In genomic region chr1:39521326-39521725, GRCm38 (mm10) we compare ENCODE assay signal across 28 mouse cellular contexts.
"Had no signal": no experiment of that assay in that cellular context is flagged by ENCODE, and none has a peak within 500 bp of the region (broad histone marks: within the 10 kb centered on the region; RNA-seq: fewer than 3 reads in every experiment).

No protein-coding gene starts in this region.

- H3K27me3 ChIP-seq: embryonic facial prominence, embryonic 12.5 days; embryonic facial prominence, embryonic 13.5 days; embryonic facial prominence, embryonic 15.5 days; forebrain, embryonic 12.5 days; forebrain, embryonic 13.5 days; forebrain, embryonic 15.5 days; heart, embryonic 12.5 days had no signal

- ATAC-seq: forebrain, embryonic 13.5 days; forebrain, embryonic 15.5 days; forebrain, embryonic 16.5 days; forebrain, postnatal 0 days had no signal

- H3K4me3 ChIP-seq: embryonic facial prominence, embryonic 10.5 days; embryonic facial prominence, embryonic 12.5 days; embryonic facial prominence, embryonic 13.5 days; embryonic facial prominence, embryonic 15.5 days; erythroblast, embryonic 14.5 days; forebrain, embryonic 10.5 days; forebrain, embryonic 12.5 days; forebrain, embryonic 13.5 days; forebrain, embryonic 15.5 days; gastrocnemius, adult 2 months; heart, adult 2 months; heart, embryonic 10.5 days; heart, embryonic 12.5 days had no signal

- H3K9me3 ChIP-seq: embryonic facial prominence, embryonic 10.5 days; embryonic facial prominence, embryonic 12.5 days; embryonic facial prominence, embryonic 13.5 days; embryonic facial prominence, embryonic 15.5 days; forebrain, embryonic 12.5 days; forebrain, embryonic 15.5 days; heart, embryonic 10.5 days had no signal

- H3K4me1 ChIP-seq: embryonic facial prominence, embryonic 10.5 days; embryonic facial prominence, embryonic 12.5 days; embryonic facial prominence, embryonic 13.5 days; embryonic facial prominence, embryonic 15.5 days; forebrain, embryonic 10.5 days; forebrain, embryonic 12.5 days; forebrain, embryonic 13.5 days; forebrain, embryonic 15.5 days; heart, embryonic 10.5 days; heart, embryonic 12.5 days had no signal

- H3K27ac ChIP-seq: embryonic facial prominence, embryonic 10.5 days; embryonic facial prominence, embryonic 12.5 days; embryonic facial prominence, embryonic 13.5 days; embryonic facial prominence, embryonic 15.5 days; forebrain, embryonic 10.5 days; forebrain, embryonic 12.5 days; forebrain, embryonic 13.5 days; forebrain, embryonic 15.5 days; gastrocnemius, adult 2 months; heart, adult 2 months; heart, embryonic 10.5 days had no signal

- H3K36me3 ChIP-seq: embryonic facial prominence, embryonic 10.5 days; embryonic facial prominence, embryonic 12.5 days; embryonic facial prominence, embryonic 13.5 days; embryonic facial prominence, embryonic 15.5 days; forebrain, embryonic 10.5 days; forebrain, embryonic 12.5 days; forebrain, embryonic 15.5 days; heart, embryonic 10.5 days; heart, embryonic 12.5 days had no signal

- H3K9ac ChIP-seq: embryonic facial prominence, embryonic 12.5 days; embryonic facial prominence, embryonic 13.5 days; embryonic facial prominence, embryonic 15.5 days; forebrain, embryonic 12.5 days; forebrain, embryonic 13.5 days; forebrain, embryonic 15.5 days; forebrain, postnatal 0 days; heart, embryonic 12.5 days had no signal

- H3K4me2 ChIP-seq: embryonic facial prominence, embryonic 12.5 days; embryonic facial prominence, embryonic 13.5 days; embryonic facial prominence, embryonic 15.5 days; forebrain, embryonic 12.5 days; forebrain, embryonic 13.5 days; forebrain, embryonic 15.5 days; heart, embryonic 11.5 days; heart, embryonic 12.5 days had no signal

- DNase-seq: cerebellum, adult 9-11 months; cerebellum, postnatal 10 days; cerebellum, postnatal 14 days; cerebellum, postnatal 25 days; cerebellum, postnatal 36 days; embryo, embryonic 11 days; forebrain, postnatal 0 days; gastrocnemius, adult 2 months; gastrocnemius, postnatal 10 days; gastrocnemius, postnatal 14 days; gastrocnemius, postnatal 25 days; gastrocnemius, postnatal 36 days; heart, adult 11 months; heart, adult 18-20 months; heart, adult 2 months had no signal
